Mouse (Mus musculus): ENCODE results near the gene Cilp2. TPM values are rescaled to one million over a fixed set of nuclear protein-coding genes. Genes with fewer than 3 reads are reported as not detected.

The Cilp2 gene
- 0.22 TPM for polyA plus RNA-seq (2015; fragmentation: Illumina TruSeq; extraction: RNeasy Lipid Tissue Mini Kit (QIAGEN cat#74804); ENCODE audit: low read depth, low replicate concordance)

GRCm38 (mm10) chr8:69887289-69888243, at the start of gene Cilp2:
Cilp2 (minus strand) TSS chr8:69887687.

GRCm38 (mm10) chr8:69902163-69903062, 14.9 kb upstream of the Cilp2 start, which contains the start of the genes Tssk6, Ndufa13 and Yjefn3:
Tssk6 (plus strand) TSS chr8:69902184.
Ndufa13 (minus strand) TSS chr8:69902558.
Yjefn3 (minus strand) TSS chr8:69902712.

DNA sequence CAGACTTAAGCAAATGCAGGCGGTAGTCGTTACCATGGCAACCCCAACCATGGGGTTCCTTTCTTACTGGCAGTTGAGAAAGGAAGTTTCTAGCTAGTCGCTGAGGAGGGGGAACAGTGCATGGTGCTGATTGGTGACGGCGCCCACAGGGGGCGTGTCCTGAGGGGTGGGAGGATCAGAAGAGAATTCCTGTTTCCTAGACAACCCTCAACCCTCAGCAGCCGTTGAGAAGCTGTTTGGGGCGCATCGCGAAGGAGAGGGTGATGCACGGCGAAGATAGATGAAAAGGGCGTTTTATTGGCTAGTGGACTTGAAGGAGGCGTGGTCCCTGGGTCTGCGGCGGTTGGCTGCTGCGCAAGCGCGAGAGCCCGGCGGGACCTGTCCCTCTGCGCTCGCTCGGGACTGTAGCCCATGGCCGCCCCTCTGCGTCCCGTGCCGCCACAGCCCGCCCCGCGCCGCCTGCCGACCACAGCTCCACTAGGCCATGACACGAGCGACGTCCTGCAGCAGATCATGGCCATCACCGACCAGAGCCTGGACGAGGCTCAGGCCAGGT, 55.1 kb downstream of the Cilp2 start, which contains the start of gene Pbx4:
Gene Pbx4, plus strand, starts transcription at position 194 of the 556 bp plus-strand sequence.

Other genes starting within 250 kb of the Cilp2 start
- gene Zfp964, start 233.2 kb downstream of the Cilp2 start, polyA plus RNA-seq (2015; fragmentation: Illumina TruSeq; extraction: RNeasy Lipid Tissue Mini Kit (QIAGEN cat#74804); ENCODE audit: low read depth, low replicate concordance), result 4.7 TPM
- 26.2 TPM for gene Zfp869, start 177.0 kb downstream of the Cilp2 start, polyA plus RNA-seq (2015; fragmentation: Illumina TruSeq; extraction: RNeasy Lipid Tissue Mini Kit (QIAGEN cat#74804); ENCODE audit: low read depth, low replicate concordance)
- gene Zfp963, start 137.7 kb downstream of the Cilp2 start, polyA plus RNA-seq (2015; fragmentation: Illumina TruSeq; extraction: RNeasy Lipid Tissue Mini Kit (QIAGEN cat#74804); ENCODE audit: low read depth, low replicate concordance), result 4.8 TPM
- gene Gm20422, start 112.8 kb downstream of the Cilp2 start, polyA plus RNA-seq (2015; fragmentation: Illumina TruSeq; extraction: RNeasy Lipid Tissue Mini Kit (QIAGEN cat#74804); ENCODE audit: low read depth, low replicate concordance), result 1.0 TPM
- 25.3 TPM for gene Atp13a1, start 96.5 kb downstream of the Cilp2 start, polyA plus RNA-seq (2015; fragmentation: Illumina TruSeq; extraction: RNeasy Lipid Tissue Mini Kit (QIAGEN cat#74804); ENCODE audit: low read depth, low replicate concordance)
- 21.1 TPM for gene Zfp866, start 96.5 kb downstream of the Cilp2 start, polyA plus RNA-seq (2015; fragmentation: Illumina TruSeq; extraction: RNeasy Lipid Tissue Mini Kit (QIAGEN cat#74804); ENCODE audit: low read depth, low replicate concordance)
- 11.2 TPM for gene Gmip, start 79.0 kb downstream of the Cilp2 start, polyA plus RNA-seq (2015; fragmentation: Illumina TruSeq; extraction: RNeasy Lipid Tissue Mini Kit (QIAGEN cat#74804); ENCODE audit: low read depth, low replicate concordance)
- gene Lpar2, start 65.3 kb downstream of the Cilp2 start, polyA plus RNA-seq (2015; fragmentation: Illumina TruSeq; extraction: RNeasy Lipid Tissue Mini Kit (QIAGEN cat#74804); ENCODE audit: low read depth, low replicate concordance), result 0.27 TPM
- gene Pbx4, start 55.2 kb downstream of the Cilp2 start, polyA plus RNA-seq (2015; fragmentation: Illumina TruSeq; extraction: RNeasy Lipid Tissue Mini Kit (QIAGEN cat#74804); ENCODE audit: low read depth, low replicate concordance), result 23.2 TPM
- gene Tssk6, start 14.5 kb upstream of the Cilp2 start, polyA plus RNA-seq (2015; fragmentation: Illumina TruSeq; extraction: RNeasy Lipid Tissue Mini Kit (QIAGEN cat#74804); ENCODE audit: low read depth, low replicate concordance), result not detected
- 228 TPM for gene Ndufa13, start 14.9 kb upstream of the Cilp2 start, polyA plus RNA-seq (2015; fragmentation: Illumina TruSeq; extraction: RNeasy Lipid Tissue Mini Kit (QIAGEN cat#74804); ENCODE audit: low read depth, low replicate concordance)
- gene Yjefn3, start 15.0 kb upstream of the Cilp2 start, polyA plus RNA-seq (2015; fragmentation: Illumina TruSeq; extraction: RNeasy Lipid Tissue Mini Kit (QIAGEN cat#74804); ENCODE audit: low read depth, low replicate concordance), result 14.3 TPM
- 17.6 TPM for gene Gatad2a, start 108.7 kb upstream of the Cilp2 start, polyA plus RNA-seq (2015; fragmentation: Illumina TruSeq; extraction: RNeasy Lipid Tissue Mini Kit (QIAGEN cat#74804); ENCODE audit: low read depth, low replicate concordance)
- 56.6 TPM for gene Mau2, start 155.0 kb upstream of the Cilp2 start, polyA plus RNA-seq (2015; fragmentation: Illumina TruSeq; extraction: RNeasy Lipid Tissue Mini Kit (QIAGEN cat#74804); ENCODE audit: low read depth, low replicate concordance)
- gene Sugp1, start 155.1 kb upstream of the Cilp2 start, polyA plus RNA-seq (2015; fragmentation: Illumina TruSeq; extraction: RNeasy Lipid Tissue Mini Kit (QIAGEN cat#74804); ENCODE audit: low read depth, low replicate concordance), result 40.9 TPM
- 3.4 TPM for gene Tm6sf2, start 185.2 kb upstream of the Cilp2 start, polyA plus RNA-seq (2015; fragmentation: Illumina TruSeq; extraction: RNeasy Lipid Tissue Mini Kit (QIAGEN cat#74804); ENCODE audit: low read depth, low replicate concordance)
- 85.0 TPM for gene Hapln4, start 195.8 kb upstream of the Cilp2 start, polyA plus RNA-seq (2015; fragmentation: Illumina TruSeq; extraction: RNeasy Lipid Tissue Mini Kit (QIAGEN cat#74804); ENCODE audit: low read depth, low replicate concordance)
- gene Ncan, start 233.2 kb upstream of the Cilp2 start, polyA plus RNA-seq (2015; fragmentation: Illumina TruSeq; extraction: RNeasy Lipid Tissue Mini Kit (QIAGEN cat#74804); ENCODE audit: low read depth, low replicate concordance), result 58.0 TPM
- gene Nr2c2ap, start 243.6 kb upstream of the Cilp2 start, polyA plus RNA-seq (2015; fragmentation: Illumina TruSeq; extraction: RNeasy Lipid Tissue Mini Kit (QIAGEN cat#74804); ENCODE audit: low read depth, low replicate concordance), result 29.2 TPM